Mouse (Mus musculus): ENCODE results near the gene Muc20.

DNA sequence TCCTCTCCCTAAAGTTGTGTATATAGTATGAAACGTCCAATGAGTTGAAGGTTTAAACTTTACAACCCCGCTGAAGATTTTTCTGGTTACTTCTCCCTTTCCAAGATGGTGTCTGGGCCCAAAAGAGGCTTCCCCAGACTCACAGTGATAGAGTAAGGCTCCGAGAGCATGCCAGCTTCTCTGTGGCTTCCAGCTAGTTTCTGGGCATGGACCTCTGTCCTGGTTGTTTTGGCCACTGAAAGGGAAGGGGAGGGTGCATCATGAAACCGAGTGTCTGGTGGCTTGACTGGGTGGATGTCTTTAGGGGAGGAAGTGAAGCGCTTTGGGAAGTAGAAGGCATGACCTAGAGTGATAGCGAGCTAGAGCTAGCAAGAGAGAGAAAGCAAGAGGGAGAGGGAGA lies 32.3 kb downstream of the Muc20 start:
- TF ChIP-seq GATA1 (IDR thresholded peaks at IDR 0.05; ENCODE audit: borderline replicate concordance, low read length) = no peak
- no peak for TF ChIP-seq FLI1 (IDR thresholded peaks at IDR 0.05; ENCODE audit: low read length)

Data from megakaryocyte, embryonic 14.5 days (primary cell).